Mouse (Mus musculus) neural tube, embryonic 12.5 days (tissue): ENCODE measurements around the gene Med29. TPM values are rescaled to one million over a fixed set of nuclear protein-coding genes. Genes with fewer than 3 reads are reported as not detected.
A peak's percentile ranks its signal among the peaks of the same experiment; 100 is the strongest.

Source experiments
- ATAC-seq: fragments of 200-750 bp; cut with Nextera tagmentation; 2 replicates; pipeline ENCODE4 v1.8.0; 2017; ENCODE audit warnings: low read depth, mild to moderate bottlenecking, moderate TSS enrichment, moderate library complexity; ENCODE audit not compliant: low FRiP score
- H3K27ac ChIP-seq: fragments of 300-500 bp; sonication (generic); 2 replicates; pipeline ENCODE4 v1.5.1; 2016
- H3K27me3 ChIP-seq: fragments of 300-500 bp; sonication (generic); replicated peaks from 2 replicates; pipeline ENCODE4 v1.6.1; 2016; ENCODE audit warnings: mild to moderate bottlenecking
- H3K36me3 ChIP-seq: fragments of 300-500 bp; sonication (generic); 2 replicates; pipeline ENCODE4 v1.6.1; 2016; ENCODE audit warnings: mild to moderate bottlenecking
- H3K4me1 ChIP-seq: fragments of 300-500 bp; sonication (generic); 2 replicates; pipeline ENCODE4 v1.6.1; 2016
- H3K4me2 ChIP-seq: fragments of 300-500 bp; sonication (generic); replicated peaks from 2 replicates; pipeline ENCODE4 v1.6.1; 2016; ENCODE audit warnings: mild to moderate bottlenecking
- H3K4me3 ChIP-seq: fragments of 300-500 bp; sonication (generic); 2 replicates; pipeline ENCODE4 v1.5.1; 2016
- H3K9ac ChIP-seq: fragments of 300-500 bp; sonication (generic); 2 replicates; pipeline ENCODE4 v1.6.1; 2016; ENCODE audit warnings: mild to moderate bottlenecking
- H3K9me3 ChIP-seq: fragments of 300-500 bp; sonication (generic); 2 replicates; pipeline ENCODE4 v1.6.1; 2016; ENCODE audit warnings: mild to moderate bottlenecking
- WGBS: fragments of 180-500 bp; shearing (Covaris S2); methylation state at CpG from one replicate; pipeline ENCODE4 v1.1.7; 2016; 5-methylcytosine and 5-hydroxymethylcytosine counted together
- polyA plus RNA-seq: library from polyadenylated mRNA; unstranded; fragments of >200 nt; fragmentation: Nextera tagmentation; extraction: Ambion mirVana; gene quantifications from 2 replicates; pipeline ENCODE4 v1.2.1, GENCODE M21; 2016

Med29 gene
- polyA plus RNA-seq, 1 experiment from 2014 or later: 42.9 TPM

DNA sequence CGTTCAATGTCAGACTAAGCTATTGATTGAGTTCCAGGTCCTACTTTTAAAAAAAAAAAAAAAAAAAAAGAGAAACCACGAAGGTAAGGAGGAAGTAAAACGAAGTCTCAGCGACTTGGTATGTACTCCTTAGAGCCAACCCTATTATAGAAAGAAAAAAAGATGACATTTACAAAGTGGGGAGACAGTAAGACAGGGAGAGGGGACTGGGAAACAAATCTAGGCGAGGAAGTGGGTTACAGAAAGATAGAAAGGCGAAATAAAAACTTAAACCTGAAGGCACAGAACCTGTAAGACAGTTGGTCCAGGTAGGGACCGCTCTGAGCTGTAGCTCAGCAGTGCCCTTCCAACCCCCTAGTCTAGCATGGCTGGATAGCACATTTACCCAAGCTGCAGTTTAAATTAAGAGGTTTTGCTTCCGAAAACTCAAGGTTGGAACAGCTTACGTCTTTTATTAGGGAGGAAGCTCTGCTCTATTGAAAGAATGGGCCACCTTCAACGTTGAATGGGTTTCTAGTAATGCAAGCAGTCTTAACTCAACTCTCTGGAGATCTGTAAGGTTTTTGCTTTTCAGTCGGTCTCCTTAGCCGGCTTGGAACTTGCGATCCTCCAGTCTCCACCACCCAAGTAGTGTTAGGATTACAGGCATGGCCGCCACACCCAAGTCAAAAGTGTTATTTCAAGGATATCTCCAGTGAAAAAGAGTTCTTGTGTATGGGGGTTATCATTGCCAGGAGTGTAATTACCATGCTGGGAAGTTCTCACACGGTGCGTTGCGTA is 12.1 kb downstream of the Med29 start, which contains the start of gene Zfp36:
Gene Zfp36, minus strand, starts transcription at position 17 of the 780 bp plus-strand sequence.
- Histone ChIP-seq H3K4me2 (peak within 1 kb of the TSS; percentile 93), H3K4me1 (peaks cover 53% of the 10 kb centered on the region), H3K9me3 (no peaks in the 10 kb centered on the region), H3K9ac (peak within 1 kb of the TSS; percentile 77), H3K36me3 (peaks cover 1% of the 10 kb centered on the region; the same call in 1 of the 2 replicates), H3K4me3 (peak within 1 kb of the TSS; percentile 55), H3K27me3 (peaks cover 7% of the 10 kb centered on the region; the same call in 1 of the 2 replicates), H3K27ac (peak within 1 kb of the TSS; percentile 66)
- no peak for ATAC-seq
- WGBS: 62% methylated on average over 17 of the region's 17 CpGs

DNA sequence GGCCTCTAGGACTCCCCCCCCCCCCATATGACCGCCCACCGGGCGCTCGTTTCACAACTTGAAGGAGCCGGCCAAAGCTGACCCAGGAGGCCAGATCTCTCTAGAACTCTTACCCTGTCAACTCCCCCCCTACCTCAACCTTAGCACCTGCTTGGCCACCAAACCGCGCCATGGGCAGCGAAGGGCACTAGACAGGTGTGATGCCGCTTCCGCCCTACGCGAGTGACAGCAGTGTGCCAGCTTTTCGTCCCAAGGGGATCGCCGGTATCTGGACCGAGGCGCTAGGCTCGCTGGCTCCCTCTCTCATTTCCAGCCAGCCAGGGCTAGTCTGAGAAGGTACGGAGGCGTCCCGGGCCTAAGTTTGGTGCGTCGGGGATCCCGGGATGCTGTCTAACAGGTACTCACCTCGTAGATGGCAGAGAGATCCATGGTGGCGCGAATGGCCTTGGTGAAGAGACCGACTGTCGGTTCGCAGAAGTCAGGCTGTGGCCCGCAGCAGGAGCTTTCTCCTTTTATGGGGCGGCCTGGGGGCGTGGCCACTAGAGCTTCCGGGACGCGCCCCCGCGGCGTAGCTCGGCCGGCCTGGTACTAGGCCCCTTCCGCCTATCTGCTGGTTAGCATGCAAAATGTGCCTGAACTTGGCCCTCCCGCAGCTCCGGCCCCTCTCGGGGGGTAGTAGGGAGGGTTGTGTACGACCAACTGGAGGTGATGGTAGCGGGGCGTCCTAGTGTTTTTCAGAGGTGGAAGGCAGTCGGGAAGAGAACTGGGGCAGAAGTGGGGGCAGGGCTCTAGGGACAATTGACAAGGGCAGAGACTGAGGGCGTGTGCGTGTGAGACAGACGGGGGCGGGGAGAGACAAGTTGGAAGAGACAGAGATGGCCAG is 13.5 kb downstream of the Med29 start:
- Histone ChIP-seq H3K27ac (peak overlapping the region; percentile 66), H3K4me3 (peak overlapping the region; percentile 55), H3K4me1 (peaks cover 58% of the 10 kb centered on the region), H3K27me3 (peaks cover 7% of the 10 kb centered on the region; the same call in 1 of the 2 replicates), H3K9me3 (no peaks in the 10 kb centered on the region), H3K36me3 (no peaks in the 10 kb centered on the region), H3K9ac (peak overlapping the region; percentile 77), H3K4me2 (peak overlapping the region; percentile 93)
- WGBS: under 1% methylated on average over 53 of the region's 53 CpGs
- ATAC-seq: peak; percentile 48

DNA sequence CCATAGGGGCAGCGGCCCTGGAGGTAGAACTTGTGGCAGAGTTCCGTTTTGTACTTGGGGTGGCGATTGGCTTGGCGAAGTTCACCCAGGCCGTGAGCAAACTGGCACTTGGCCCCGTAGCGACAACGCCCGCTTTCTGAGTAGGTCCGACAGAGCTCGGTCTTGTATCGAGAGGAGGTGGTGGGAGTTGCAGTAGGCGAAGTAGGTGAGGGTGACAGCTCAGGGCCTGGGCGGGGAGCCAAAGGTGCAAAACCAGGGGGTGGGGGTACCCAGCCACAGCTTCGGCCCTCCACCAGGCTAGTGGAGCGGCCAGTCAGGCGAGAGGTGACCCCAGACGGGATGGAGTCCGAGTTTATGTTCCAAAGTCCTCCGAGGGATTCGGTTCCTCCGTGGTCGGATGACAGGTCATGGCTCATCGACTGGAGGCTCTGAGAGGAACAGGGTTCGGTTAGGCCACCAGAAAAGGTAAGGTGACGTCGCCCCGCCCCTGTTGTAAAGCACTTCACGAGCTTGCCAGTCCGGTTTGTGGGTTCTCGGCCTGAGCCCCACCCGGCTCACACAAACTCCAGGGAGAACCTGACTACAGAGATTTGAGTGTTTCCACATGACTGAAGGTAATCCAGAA is 14.3 kb downstream of the Med29 start:
- peak overlapping the region; percentile 93 for H3K4me2 ChIP-seq
- peaks cover 7% of the 10 kb centered on the region; the same call in 1 of the 2 replicates for H3K27me3 ChIP-seq
- peak overlapping the region; percentile 55 for H3K4me3 ChIP-seq
- peak overlapping the region; percentile 77 for H3K9ac ChIP-seq
- 44% methylated on average over 32 of the region's 32 CpGs for WGBS
- no peaks in the 10 kb centered on the region for H3K9me3 ChIP-seq
- no peak overlapping the region for H3K27ac ChIP-seq
- ATAC-seq: no peak
- H3K4me1 ChIP-seq: peaks cover 62% of the 10 kb centered on the region
- no peaks in the 10 kb centered on the region for H3K36me3 ChIP-seq

DNA sequence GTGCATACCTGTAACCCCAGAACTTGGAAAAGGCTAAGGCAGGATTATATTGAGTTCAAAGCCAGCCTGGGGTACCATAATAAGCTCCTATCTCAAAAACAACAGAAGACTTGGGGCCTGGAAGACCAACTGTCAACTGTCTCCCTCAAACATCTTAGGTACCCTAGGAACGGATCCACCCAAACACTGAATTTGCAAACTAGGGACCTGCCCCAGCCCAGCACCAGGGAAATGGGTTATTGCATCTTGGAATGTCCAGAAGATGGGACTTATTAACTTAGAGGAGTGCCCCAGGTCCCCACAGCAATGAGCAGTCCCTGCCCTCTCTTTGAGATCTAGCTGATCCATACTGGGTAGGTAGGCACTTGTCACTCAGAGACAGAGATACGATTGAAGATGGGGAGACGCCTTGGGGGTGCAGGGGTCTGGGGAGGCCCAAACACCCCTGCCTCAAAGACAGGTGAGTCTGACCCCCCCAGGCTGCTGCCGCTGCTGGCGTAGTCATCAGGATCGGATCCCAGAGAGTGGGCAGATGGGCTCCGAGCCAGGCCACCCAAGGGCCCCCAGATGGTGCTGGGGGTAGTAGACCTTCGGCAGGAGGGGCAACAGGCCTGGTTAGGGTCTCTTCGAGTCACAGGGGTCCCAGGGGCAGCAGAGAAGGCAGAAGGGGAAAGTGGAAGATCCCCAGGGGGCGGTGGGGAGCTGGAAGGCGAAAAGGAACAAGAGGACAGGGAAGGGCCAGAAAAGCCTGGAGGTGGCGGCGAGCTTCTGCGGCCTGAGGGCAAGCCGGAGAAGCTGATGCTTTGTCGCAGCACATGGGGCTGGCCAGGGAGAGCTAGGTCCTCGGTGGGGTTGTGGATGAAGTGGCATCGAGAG is 15.1 kb downstream of the Med29 start:
- WGBS: 73% methylated on average over 18 of the region's 18 CpGs
- peaks cover 61% of the 10 kb centered on the region for H3K4me1 ChIP-seq
- H3K4me2 ChIP-seq: peak overlapping the region; percentile 93
- H3K9me3 ChIP-seq: no peaks in the 10 kb centered on the region
- H3K27me3 ChIP-seq: peaks cover 7% of the 10 kb centered on the region; the same call in 1 of the 2 replicates
- no peak for ATAC-seq
- H3K36me3 ChIP-seq: no peaks in the 10 kb centered on the region
- H3K9ac ChIP-seq: peak overlapping the region; percentile 77; the same call in 1 of the 2 replicates
- H3K27ac ChIP-seq: no peak overlapping the region
- H3K4me3 ChIP-seq: peak overlapping the region; percentile 55; the same call in 1 of the 2 replicates

DNA sequence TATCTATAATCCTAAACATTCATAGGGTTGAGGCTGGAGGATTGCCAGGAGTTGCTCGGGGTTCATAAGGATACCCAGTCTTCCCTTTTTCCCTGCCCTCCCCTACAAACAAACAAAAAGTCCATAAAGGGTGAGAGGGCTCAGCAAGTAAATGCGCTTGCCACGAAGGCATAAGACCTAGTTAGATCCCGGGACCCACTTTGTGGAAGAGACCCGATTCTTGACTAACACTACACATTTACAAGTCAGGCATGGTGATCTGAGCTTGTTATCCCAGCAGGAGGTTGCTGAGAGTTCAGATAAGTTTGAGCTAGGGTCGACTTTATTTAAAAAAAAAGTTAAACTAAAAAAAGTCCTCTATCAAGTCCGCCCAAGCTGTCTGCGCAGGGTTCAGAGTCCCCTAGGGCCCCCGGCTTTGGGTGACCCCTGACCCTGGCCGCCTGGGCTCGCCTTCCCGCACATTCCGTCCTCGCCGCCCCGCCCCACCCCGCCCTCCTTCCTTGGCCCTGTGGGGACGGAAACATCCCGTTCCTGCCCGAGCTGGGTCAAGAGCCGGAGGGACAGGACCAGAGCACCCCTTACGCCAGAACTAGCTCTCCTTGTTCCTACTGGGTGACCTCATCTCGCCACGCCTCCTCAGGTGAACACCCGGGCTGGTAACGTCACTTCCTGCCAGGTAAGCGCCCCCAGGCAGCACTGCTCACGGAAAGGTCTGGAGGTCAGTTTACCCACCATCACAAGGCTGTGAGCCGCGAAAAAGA is 16.3 kb downstream of the Med29 start:
- Histone ChIP-seq H3K4me2 (peak overlapping the region; percentile 66), H3K4me1 (peaks cover 50% of the 10 kb centered on the region), H3K36me3 (no peaks in the 10 kb centered on the region), H3K27ac (peak overlapping the region; percentile 86), H3K27me3 (peaks cover 7% of the 10 kb centered on the region; the same call in 1 of the 2 replicates), H3K9ac (peak overlapping the region; percentile 56), H3K9me3 (no peaks in the 10 kb centered on the region), H3K4me3 (peak overlapping the region; percentile 36)
- no peak for ATAC-seq
- WGBS: 5% methylated on average over 28 of the region's 30 CpGs

DNA sequence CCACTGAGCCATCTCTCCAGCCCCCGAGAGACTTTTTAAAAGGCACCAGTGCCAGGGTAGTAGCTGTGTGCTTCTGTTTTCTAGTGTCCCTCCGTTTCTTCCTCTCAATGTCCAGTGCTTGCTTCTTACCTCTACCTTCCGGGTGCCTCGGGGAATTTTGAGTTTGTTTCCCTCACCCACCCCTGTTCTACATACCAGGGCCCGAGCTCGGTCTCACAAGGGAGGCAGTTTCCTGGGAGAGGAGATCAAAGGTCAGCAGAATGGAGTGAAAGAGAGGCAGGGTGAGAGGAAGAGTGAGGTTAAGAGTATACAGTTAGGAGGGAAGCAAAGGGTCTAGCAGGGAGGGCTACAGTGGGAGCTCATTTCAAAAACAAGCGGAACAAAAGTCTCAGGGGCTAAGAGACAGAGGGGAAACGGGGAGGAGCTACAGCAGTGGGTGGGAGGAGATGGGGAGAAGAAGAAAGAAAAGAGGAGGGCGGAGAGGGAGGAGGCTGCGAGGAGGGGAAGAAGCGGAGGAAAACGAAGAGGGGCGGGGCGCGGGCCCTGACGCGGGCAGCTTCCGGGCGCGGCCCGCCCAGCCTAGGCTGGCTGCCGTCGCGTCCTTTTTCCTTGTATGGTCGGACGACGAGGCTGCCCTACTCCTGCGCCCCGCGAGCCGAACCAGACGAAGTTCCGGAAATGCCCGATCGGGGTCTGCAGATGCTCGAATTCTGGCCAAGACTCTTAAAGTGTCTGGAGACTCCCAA is 17.2 kb downstream of the Med29 start:
- peaks cover 53% of the 10 kb centered on the region for H3K4me1 ChIP-seq
- peak overlapping the region; percentile 66 for H3K4me2 ChIP-seq
- peak overlapping the region; percentile 36 for H3K4me3 ChIP-seq
- no peaks in the 10 kb centered on the region for H3K36me3 ChIP-seq
- ATAC-seq: peak; percentile 42
- WGBS: 2% methylated on average over 35 of the region's 36 CpGs
- no peaks in the 10 kb centered on the region for H3K9me3 ChIP-seq
- H3K9ac ChIP-seq: peak overlapping the region; percentile 56
- H3K27ac ChIP-seq: peak overlapping the region; percentile 86
- H3K27me3 ChIP-seq: peaks cover 7% of the 10 kb centered on the region; the same call in 1 of the 2 replicates

DNA sequence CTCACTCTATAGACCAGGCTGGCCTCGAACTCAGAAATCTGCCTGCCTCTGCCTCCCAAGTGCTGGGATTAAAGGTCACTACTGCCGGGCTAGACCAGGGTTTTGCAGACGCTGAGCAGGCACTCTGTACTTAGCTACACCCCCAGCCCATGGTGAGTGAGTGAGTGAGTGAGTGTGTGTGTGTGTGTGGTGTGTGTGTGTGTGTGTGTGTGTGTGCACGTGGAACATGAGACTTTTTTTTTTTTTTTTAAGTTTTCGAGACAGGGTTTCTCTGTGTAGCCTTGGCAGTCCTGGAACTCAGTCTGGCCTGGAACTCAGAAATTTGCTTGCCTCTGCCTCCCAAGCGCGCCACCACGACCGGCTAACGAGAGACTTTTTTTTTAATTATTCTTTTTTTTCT is 17.9 kb downstream of the Med29 start:
- Histone ChIP-seq H3K4me3 (no peak overlapping the region), H3K4me2 (peak overlapping the region; percentile 66), H3K4me1 (peaks cover 59% of the 10 kb centered on the region), H3K27ac (no peak overlapping the region), H3K36me3 (peaks cover 3% of the 10 kb centered on the region; the same call in 1 of the 2 replicates), H3K9ac (no peak overlapping the region), H3K9me3 (no peaks in the 10 kb centered on the region), H3K27me3 (peaks cover 7% of the 10 kb centered on the region; the same call in 1 of the 2 replicates)
- ATAC-seq: no peak
- WGBS: 84% methylated on average over 10 of the region's 10 CpGs

DNA sequence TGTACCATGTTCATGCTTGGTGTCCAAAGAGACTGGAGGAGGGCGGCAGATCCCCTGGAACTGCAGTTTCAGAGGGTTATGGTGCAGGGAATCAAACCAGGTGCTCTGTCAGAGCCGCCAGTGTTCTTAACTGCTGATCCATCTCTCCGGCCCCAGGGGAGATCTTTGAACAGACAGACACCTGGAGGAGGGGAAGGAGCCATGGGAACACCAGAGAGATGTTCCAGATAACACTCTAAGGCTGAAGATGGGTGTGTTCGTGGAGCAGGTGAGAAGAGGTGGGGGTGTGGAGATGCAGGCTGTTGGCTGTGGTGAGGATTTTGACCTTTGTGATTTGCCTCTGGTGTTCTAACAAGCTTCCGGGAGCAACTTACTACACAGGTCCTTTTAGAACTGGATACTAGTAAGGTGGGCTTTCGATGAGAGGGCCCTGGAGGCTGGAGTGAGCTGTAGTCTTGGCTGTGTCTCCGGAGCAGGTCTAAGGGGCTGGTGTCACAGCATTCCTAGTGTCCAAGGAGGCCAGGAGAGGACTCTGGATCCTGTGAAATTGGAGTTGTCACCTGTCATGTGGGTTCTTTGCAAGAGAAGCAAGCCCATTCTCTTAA is 18.5 kb downstream of the Med29 start:
- Histone ChIP-seq H3K36me3 (peaks cover 10% of the 10 kb centered on the region), H3K9ac (no peak overlapping the region), H3K4me3 (no peak overlapping the region), H3K27me3 (peaks cover 7% of the 10 kb centered on the region; the same call in 1 of the 2 replicates), H3K4me2 (no peak overlapping the region), H3K4me1 (peaks cover 61% of the 10 kb centered on the region), H3K27ac (no peak overlapping the region), H3K9me3 (no peaks in the 10 kb centered on the region)
- ATAC-seq: no peak
- 86% methylated on average over 7 of the region's 7 CpGs for WGBS

DNA sequence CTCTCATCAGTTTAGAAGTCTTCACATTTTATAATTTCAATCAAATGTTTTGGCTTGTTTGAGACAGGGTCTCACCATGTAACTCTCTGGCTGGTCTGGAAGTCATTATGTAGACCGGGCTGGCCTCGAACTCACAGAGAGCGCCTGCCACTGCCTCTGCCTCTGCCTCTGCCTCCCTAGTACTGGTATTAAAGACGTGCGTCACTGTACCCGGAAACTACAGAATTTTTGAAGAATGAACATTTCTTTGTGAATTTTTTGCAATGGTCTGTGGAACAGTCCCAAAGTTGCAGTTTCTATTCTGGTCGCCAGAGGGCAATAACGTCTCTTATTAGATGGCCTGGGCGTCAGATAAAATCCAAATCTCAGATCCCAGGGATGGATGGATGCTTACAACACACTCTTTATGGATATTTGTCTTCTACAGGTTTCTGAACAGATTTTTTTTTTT is 19.4 kb downstream of the Med29 start:
- 0 out of 2 replicates have a peak, but pooled peaks have one; percentile 0 for ATAC-seq
- H3K9me3 ChIP-seq: no peaks in the 10 kb centered on the region
- peaks cover 7% of the 10 kb centered on the region; the same call in 1 of the 2 replicates for H3K27me3 ChIP-seq
- under 1% methylated on average over 9 of the region's 9 CpGs for WGBS
- H3K4me3 ChIP-seq: peak overlapping the region; percentile 69
- H3K36me3 ChIP-seq: peaks cover 18% of the 10 kb centered on the region
- H3K9ac ChIP-seq: no peak overlapping the region
- H3K4me1 ChIP-seq: peaks cover 58% of the 10 kb centered on the region
- no peak overlapping the region for H3K27ac ChIP-seq
- H3K4me2 ChIP-seq: peak overlapping the region; percentile 90
